Mouse (Mus musculus) CH12F3 (cell line): ENCODE measurements around the gene Twist2.

ENCODE experiments used
- in situ Hi-C: fragments of 300-500 bp; cut with MboI; formaldehyde crosslinking; loops from 2 replicates; pipeline ENCODE4 v1.14.3; 2020; ENCODE audit warnings: low sequenced_read_pairs

Gene Twist2

GRCm38 (mm10) chr1:91873572-91874285, 72.5 kb downstream of the Twist2 start:
- in situ Hi-C loops: no loop called here

- in situ Hi-C loops: no loop called here
Observed at GRCm38 (mm10) chr1:91874633-91875032, 73.4 kb downstream of the Twist2 start.

- in situ Hi-C loops: no loop called here
Observed at GRCm38 (mm10) chr1:91875042-91875720, 73.9 kb downstream of the Twist2 start.

- in situ Hi-C loops: no loop called here
Observed at GRCm38 (mm10) chr1:91878696-91879095, 77.4 kb downstream of the Twist2 start.

- in situ Hi-C loops: no loop called here
Observed at GRCm38 (mm10) chr1:91880156-91880555, 78.9 kb downstream of the Twist2 start.

- in situ Hi-C loops: no loop called here
Observed at GRCm38 (mm10) chr1:91880899-91881298, 79.6 kb downstream of the Twist2 start.

GRCm38 (mm10) chr1:91883115-91883514, 81.9 kb downstream of the Twist2 start:
- in situ Hi-C loops: no loop called here

GRCm38 (mm10) chr1:91893598-91893997, 92.3 kb downstream of the Twist2 start:
- in situ Hi-C loops: no loop called here

GRCm38 (mm10) chr1:91894286-91894685, 93.0 kb downstream of the Twist2 start:
- in situ Hi-C loops: no loop called here

- in situ Hi-C loops: no loop called here
Observed at GRCm38 (mm10) chr1:91897078-91897477, 95.8 kb downstream of the Twist2 start.
